Mouse (Mus musculus) layer of hippocampus, adult 2 months (tissue): ENCODE measurements around the gene Lnp1. TPM values are rescaled to one million over a fixed set of nuclear protein-coding genes. Genes with fewer than 3 reads are reported as not detected.

ENCODE experiments used
- DNase-seq, 2 experiments: peaks; one replicate each; pipeline ENCODE4 v3.0.0; 2022; ENCODE audit warnings: low spot score in 2 of 2
- H3K27ac ChIP-seq: fragments of 200-600 bp; 2 replicates; pipeline ENCODE4 v1.8.1; 2022
- H3K4me3 ChIP-seq: fragments of 200-600 bp; 2 replicates; pipeline ENCODE4 v1.8.1; 2022; ENCODE audit warnings: mild to moderate bottlenecking
- CTCF ChIP-seq: fragments of 200-600 bp; conservative IDR thresholded peaks from 2 replicates; pipeline ENCODE4 v1.8.1; 2022; ENCODE audit warnings: antibody characterized with exemption, mild to moderate bottlenecking, moderate library complexity
- total RNA-seq, 2 experiments: library from RNA; stranded (reverse); gene quantifications; 2 replicates each; pipeline ENCODE4 v1.2.3; 2021

The Lnp1 gene
- total RNA-seq, 2 experiments from 2014 or later = 2.0 to 2.1 TPM

DNA sequence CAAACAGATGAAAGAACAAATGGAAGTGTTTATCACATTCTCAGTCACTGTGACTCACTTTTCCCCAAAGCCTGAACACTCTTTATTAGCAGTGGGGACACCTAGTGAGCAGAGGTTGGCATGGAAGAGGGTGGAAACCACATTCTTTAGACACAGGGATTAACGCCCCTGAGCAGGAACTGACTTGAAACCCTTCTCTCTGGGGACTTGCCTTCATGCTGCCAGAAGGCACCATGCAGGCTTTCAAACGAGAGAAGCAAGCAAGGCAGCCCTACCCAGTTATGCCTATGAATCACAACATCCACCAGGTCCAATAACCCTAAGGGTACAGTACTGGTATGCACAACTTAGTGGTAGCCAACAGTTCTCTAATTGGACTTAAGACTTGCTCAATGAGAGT, 54.5 kb downstream of the Lnp1 start:
- Histone ChIP-seq H3K27ac (no peak overlapping the region), H3K4me3 (no peak overlapping the region)
- TF ChIP-seq CTCF = 0 out of 2 replicates have a peak, but pooled peaks have one; percentile 12
- DNase-seq = no peak

DNA sequence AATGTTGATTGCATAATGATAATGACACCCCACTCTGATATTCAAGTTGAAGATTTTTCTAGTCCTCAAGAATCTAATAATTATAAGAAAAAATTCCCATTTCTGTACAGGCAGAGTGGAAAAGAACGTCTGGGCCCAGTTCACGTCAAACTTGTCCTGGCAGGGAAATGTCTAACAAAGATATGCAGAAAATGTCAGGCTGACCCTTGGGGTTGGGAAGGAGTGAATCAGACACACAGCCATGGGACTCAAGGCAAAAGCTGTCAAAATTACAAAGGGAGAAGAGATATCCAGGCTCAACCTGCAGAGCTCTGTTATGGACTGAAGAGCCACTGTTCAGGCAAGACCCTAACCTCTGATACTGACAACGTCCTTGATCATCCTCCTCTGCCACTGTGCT, 57.4 kb downstream of the Lnp1 start:
- TF ChIP-seq CTCF = no peak

GRCm38 (mm10) chr16:56868361-56868760, 59.5 kb downstream of the Lnp1 start:
- Histone ChIP-seq H3K4me3 (no peak overlapping the region), H3K27ac (no peak overlapping the region)
- DNase-seq = no peak
- TF ChIP-seq CTCF = no peak

More for the DNA sequence above, 57.4 kb downstream of the Lnp1 start:
- Histone ChIP-seq H3K27ac (no peak overlapping the region), H3K4me3 (no peak overlapping the region)
- no peak for DNase-seq

DNA sequence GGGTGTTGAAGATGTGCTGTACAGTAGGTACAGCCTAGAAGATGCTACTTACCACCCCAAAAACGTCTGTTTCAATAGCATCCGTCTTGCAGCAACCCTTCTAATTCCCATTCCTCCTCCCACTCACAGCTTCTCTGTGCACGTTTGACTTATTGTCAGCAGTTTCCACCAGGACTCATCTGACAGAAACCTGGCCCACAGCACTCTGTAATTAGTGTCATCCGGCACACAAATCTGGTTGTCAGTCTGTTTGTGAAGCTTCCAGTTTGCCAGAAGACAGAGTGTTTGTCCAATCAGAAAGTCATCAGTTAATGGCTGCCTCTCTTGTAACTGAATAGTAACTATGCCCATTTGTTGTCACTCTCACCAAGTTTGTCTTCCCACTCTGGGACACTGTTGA, 60.3 kb downstream of the Lnp1 start:
- Histone ChIP-seq H3K4me3 (no peak overlapping the region), H3K27ac (no peak overlapping the region)
- DNase-seq = peak; percentile 18 to 27
- TF ChIP-seq CTCF = no peak

Other genes starting within 250 kb of the Lnp1 start
- gene Tfg, start 210.6 kb downstream of the Lnp1 start, total RNA-seq = 10 to 100 TPM; 54.2 to 55.3 TPM
- not detected for gene Adgrg7, start 132.2 kb downstream of the Lnp1 start, total RNA-seq
- gene Tmem45a, start 41.9 kb downstream of the Lnp1 start, total RNA-seq = under 1 TPM; 0.38 to 0.64 TPM
- not detected for gene Tmem45a2, start 143.3 kb upstream of the Lnp1 start, total RNA-seq
- 10 to 100 TPM; 93.9 to 98.1 TPM for gene Tomm70a, start 193.6 kb upstream of the Lnp1 start, total RNA-seq
- 10 to 100 TPM; 14.1 to 16.8 TPM for gene Nit2, start 239.3 kb upstream of the Lnp1 start, total RNA-seq